Mouse (Mus musculus): ENCODE measurements around the gene Axin2.
"Not testable (repeated sequence)": the region's sequence is repeated elsewhere in the genome, so short reads cannot be mapped to it uniquely, and the experiment has no call there.

Gene Axin2

DNA sequence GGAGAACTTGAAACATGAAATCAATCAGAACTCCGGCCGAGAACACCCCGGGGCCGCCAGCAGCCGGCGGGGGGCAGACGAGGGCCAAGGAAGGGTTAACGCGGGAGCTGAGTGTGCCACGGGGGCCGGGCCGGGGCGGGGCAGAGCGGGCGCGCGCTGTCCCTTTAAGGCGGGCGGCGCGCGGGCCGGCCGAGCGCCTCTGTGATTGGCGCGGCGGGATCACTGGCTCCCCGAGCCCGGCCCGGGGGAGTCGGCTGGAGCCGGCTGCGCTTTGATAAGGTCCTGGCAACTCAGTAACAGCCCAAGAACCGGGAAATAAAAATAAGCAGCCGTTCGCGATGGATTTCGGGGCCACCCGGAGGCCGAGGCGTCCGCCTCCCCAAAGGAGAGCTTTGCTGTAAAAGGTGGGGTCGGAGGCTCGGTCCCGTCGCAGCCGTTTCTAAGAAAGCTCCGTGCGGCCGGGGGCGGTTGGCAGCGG is at the start of gene Axin2:
Gene Axin2 (plus strand): TSS at position 192 of the 478 bp plus-strand sequence.
- DNase-seq (ENCODE audit: low spot score in 2 of 2), result peak; percentile 89 to 90

DNA sequence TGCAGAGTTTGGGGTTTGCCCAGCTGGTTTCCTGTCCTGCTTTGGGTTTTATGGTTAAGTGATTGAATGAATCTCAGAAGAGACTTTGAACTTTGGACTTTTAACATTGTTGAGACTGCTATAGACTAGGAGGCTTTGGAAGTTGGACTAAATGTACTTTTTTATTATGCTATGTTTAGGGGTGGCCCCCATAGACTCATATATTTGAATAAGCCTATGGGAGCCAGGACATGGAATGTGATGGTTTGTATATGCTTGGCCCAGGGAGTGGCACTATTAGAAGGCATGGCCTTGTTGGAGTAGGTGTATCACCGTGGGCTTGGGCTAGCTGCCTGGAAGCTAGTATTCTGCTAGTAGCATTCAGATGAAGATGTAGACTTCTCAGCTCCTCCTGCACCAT is 48.9 kb upstream of the Axin2 start:
- not testable (repeated sequence) for DNase-seq (ENCODE audit: low spot score in 2 of 2)

DNA sequence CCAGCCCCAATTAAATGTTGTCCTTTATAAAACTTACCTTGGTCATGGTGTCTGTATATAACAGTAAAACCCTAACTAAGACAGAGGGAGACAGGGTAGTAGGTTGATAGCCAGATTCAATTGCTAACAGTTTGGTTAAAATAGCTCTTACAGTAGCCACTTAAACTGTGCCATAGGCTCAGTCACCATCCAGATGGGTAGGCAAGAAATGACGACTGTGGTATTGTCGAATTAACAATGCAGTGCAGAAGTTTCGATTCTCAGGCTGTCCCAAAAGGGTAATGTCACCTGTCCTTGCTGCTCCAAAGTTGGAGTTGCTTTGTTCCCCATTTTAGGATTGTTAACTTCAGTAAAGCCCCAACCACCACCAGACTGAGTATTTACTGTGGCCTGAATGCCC is 48.4 kb upstream of the Axin2 start:
- no peak for DNase-seq (ENCODE audit: low spot score in 2 of 2)

DNA sequence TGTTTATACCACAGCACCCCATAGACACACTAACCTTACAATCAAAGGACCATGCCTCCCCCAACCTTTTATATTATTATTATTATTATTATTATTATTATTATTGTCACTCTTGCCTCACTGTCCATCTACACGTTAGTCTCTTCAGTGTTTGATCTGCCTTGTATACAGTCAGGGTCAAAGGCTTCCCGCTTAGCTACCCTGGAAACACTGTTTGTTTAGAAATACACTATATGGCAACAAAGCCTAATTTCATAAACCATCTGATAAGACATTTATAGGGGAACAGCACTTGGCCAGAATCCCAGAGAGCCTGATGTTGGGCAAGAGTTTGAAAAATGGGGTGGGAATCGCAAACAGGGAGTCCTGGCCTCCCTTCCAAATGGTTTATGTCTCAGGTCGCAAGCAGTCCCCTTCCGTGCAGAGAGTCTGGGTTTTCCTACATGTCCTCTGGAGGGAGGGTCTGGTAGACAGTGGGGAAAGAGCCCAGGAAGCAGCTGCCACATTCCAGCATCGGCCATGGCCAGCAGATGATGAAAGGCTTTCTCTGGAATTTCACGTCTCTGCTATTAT is 43.4 kb upstream of the Axin2 start:
- no peak for DNase-seq (ENCODE audit: low spot score in 2 of 2)

DNA sequence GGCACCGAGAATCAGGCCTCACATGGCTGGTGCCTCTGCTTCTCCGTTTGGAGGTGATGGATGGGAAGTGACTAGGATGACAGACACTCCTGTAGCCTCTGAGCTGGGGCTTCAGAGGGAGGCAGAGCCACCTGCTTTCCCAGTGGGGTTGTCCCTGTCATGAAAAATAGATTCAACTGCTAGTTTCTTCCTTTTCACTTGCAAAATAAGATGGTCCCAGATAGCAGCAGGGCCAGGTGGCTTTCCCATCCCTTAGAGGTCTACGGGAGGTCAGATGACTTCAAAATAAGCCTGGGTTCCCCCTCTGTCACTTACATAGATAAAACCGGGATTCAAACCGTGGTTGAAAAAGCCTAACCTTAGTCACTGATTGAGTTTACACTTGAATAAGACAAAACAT is 42.6 kb upstream of the Axin2 start:
- no peak for DNase-seq (ENCODE audit: low spot score in 2 of 2)

DNA sequence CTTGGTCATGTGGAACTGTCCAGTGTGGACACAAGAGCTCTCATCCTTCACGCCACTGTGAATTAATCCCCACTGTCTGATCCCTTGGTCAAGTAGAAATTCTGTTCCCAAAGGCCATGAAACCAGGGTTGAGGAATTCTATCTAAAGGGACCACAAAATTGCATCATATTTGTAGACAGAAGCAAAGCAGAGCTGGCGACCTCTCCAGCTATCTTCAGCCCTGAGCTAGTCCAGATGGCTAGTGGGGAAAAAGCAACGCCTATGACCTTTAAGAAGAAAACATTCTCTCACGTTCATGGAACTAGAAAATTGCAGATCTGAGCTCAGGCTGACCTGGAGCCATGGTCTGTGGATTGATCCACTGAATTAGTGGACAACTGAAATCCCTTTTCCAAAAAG is 39.6 kb upstream of the Axin2 start:
- peak; percentile 59 to 65 for DNase-seq (ENCODE audit: low spot score in 2 of 2)

DNA sequence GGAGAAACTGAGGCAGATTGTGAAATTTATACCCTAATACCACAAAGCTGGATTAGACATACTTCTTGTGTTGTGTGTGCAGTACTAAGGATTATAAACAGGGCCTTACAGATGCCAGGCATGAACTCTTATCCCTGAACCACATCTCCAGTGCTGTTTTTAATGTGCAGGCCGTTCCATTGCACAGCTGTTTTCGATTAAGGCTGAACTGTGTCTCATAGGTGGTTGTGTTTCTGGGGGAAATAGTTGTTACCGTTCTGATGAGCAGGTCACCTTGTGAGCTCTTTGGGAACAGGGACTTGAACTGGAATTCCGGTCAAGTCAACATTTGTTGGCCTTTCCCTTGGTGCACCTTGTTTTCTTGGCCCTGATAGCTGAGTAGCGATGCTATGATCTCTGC is 38.5 kb upstream of the Axin2 start:
- no peak for DNase-seq (ENCODE audit: low spot score in 2 of 2)

DNA sequence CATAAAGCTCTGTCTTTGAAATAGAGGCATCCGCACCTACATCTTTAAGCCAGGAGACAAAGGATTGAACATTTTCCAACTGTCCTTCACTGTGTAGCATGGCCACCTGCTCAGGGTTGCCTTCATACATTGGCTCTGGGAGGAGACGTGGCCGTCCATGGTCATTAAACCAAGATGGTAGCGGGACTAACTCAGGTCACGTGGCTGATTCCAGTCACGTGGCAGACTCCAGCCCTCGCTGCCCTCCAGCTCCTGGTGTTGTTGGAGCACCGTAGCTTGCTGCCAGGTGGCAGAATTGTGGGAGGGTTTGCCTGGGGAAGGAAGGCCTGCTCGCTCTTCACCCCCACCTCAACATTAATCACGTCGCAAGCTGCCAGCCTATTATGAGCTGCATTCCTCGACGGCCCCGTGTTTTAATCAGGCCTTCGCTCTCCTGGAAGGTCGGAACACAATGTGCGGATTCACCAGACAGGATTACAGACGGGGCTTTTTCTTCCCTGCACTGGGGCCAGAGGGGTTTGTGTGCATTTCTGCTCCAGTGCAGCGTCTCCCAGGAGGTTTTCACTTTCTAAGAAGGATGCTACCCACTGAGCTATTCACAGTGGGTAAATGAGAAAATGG is 34.8 kb upstream of the Axin2 start:
- DNase-seq (ENCODE audit: low spot score in 2 of 2), result no peak

DNA sequence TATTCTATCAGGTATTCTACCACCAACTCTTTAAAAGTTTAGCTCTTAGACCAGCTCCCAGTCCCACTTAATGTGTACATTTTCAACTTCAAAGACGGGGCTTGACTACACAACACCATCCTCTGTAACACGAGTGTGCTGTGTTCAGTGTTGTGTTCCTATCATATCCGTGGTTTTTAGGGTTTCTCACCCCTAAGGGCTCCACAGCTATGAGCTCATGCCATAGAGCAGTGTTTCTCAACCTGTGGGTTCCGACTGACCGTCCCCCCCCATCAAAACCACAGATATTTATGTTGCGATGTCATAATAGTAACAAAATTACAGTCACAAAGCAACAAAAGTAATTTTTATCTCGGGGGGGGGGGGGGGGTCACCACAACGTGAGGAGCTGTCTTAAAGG is 34.1 kb upstream of the Axin2 start:
- no peak for DNase-seq (ENCODE audit: low spot score in 2 of 2)

DNA sequence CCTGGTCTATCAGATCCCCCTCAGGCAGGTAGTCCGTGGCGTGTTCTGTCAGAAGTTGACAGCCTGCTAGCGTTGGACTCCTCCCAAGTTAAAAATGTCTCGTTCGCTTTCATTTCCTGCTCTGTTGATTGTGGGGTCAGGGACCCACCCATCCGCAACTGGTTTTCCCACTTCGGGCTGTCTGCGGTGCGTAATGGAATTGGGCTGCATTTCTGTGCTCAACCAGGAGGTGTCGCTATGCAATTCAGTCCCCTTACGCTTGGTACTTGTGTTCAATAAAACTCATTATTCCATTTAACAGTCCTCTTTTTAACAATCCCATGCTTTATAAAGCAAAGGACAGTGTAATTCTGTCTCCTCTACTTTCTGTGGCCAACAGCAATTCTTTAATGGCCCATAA is 31.0 kb upstream of the Axin2 start:
- peak; percentile 12 to 23 for DNase-seq (ENCODE audit: low spot score in 2 of 2)

DNA sequence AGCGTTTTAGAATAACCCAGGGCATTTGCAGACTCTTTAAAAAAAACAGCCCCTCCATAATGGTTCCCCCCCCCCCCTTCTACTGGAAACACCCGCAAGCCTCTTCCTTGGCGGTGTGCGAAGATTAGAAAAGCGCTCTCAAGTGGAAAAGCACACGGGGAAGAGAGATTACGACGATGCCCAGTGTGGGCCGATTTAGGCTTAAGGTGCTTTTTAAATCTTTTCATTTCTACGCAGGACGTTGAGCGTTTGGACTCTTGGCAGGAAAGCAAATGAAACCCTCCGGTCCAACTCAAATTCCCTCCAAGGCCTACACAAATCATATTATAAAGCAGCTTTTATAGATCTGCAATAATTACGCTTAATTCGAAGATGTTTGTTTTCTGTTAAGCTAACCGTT is 29.6 kb upstream of the Axin2 start:
- no peak for DNase-seq (ENCODE audit: low spot score in 2 of 2)

DNA sequence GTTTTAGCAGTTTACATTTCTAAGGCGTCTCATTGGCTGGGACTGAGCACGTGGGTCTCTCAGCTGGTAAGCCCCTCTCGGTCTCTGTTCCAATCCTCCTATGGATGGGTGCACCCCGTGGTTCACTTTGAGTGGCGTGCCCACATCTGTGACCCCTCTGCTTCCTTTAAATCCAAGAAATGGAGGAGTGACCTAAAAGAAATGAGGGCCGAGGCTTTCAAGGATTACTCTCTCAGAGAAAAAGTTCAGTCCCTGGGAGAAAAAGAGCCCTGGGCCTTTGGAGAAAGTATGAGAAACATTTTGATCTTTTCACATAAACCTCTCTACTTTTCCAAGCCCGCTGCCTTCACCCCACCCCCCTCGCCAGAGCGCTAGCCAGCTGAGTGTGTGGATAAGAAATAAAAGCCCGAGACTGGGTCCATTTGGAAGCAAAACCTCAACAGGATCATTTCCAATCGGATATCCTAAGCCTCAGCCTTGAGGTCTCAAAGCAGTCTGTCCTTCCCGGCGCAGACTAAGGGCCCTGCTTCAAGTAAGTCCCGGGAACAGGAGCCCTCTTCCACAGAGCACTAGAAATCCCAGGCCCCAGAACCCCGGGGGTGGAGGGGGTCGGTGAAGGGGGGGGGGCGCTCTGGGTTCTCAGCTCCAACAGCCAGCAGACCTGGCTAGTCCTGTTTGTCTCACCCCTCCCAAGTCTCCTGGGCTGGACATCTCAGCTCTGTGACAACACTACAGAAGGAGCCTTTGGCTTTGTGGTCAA is 28.9 kb upstream of the Axin2 start:
- peak; percentile 58 to 62 for DNase-seq (ENCODE audit: low spot score in 2 of 2)

DNA sequence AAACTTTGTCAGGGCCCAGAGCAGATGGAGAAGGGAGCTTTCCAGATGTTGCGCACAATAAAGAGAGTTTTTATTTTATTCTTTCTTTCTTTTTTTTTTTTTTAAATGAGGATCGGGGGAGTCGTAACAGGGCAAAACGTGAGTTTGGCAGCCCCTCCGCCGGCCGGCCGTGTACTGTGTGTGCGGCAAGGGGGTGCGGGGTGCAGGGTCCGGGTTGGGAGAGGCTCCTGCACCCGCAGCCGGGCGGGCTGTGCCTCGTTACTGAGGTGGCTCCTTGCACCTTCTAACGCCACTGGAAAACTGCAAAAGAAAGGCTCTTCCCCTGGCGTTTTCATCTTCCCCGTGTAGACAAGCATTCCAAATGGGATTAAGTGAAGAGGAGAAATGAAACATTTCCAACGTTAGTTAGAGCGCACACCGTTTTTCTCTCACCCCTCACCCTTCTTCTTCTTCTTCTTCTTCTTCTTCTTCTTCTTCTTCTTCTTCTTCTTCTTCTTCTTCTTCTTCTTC is 28.2 kb upstream of the Axin2 start:
- DNase-seq (ENCODE audit: low spot score in 2 of 2), result no peak

DNA sequence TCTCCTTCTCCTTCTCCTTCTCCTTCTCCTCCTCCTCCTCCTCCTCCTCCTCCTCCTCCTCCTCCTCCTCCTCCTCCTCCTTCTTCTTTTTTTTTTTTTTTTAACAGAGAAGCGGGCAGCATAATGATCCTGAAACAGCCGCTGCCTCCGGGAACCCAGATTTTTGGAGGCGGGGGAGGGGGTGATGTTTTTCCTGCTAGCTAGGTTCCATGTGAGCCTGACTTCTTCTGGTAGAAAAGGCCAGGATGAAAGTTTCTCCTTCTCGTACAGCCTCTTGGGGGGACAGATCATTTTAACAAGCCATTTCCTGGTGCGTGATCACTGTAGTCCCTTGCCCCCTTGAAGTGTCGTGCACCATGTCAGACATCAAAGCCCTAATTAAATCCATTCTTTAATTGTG is 27.7 kb upstream of the Axin2 start:
- DNase-seq (ENCODE audit: low spot score in 2 of 2), result no peak

DNA sequence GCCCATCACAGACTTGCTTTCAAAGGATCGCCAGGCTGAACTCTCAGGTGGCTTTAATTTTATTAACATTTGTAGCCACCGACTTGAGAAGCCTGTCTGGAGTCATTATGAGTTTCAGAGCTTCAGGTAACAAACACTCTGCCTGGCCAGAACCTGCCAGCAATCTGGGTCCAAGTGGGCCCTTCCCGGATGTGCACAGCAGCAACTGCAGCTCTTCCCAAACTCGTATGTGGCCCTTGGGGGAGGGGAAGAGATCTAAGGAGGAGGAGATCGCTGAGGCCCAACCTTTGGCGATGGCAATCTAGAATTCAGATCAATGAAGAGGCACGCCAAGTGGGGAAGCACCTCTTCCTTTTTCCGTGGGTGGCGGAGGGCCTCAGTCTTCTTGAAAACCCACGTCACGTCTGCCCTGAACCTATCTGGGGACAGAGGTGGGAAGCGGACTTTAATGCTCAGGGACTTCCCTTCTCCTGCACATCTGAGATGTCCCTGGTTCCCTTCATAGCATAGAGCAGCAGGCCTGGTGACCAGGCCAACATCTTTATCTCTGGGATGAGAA is 26.8 kb upstream of the Axin2 start:
- DNase-seq (ENCODE audit: low spot score in 2 of 2), result no peak

DNA sequence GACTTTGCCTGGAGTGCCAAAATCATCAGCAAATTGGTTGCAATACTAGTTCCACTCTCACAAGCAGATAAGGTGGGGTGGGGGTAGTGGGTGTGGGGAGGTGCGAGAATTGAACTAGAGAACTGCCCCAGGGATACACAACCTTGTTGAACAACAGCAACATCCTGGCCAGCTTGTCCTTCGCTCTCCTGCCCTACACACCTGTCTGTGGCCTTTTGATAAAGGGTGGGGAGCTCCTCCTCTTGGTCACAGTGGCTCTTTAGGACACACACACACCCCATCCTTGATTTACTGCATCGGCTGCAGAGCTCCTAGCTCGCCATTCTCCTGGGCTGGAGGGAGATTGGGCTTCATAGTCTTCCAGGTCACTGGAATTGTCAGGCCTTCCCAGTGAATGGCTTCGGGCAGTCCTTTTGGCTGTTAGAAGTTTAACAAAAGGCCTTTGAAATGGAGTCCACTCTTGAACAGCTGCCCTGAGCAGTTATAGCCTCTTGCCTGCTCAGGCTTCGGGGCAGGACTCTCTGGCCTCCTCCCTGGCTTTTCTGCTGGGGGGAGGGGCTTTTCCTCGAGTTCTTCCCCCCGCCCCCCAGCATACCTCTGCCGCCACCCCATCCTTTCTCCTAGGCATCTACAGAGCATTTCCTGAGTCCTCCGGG is 26.2 kb upstream of the Axin2 start:
- DNase-seq (ENCODE audit: low spot score in 2 of 2), result no peak

DNA sequence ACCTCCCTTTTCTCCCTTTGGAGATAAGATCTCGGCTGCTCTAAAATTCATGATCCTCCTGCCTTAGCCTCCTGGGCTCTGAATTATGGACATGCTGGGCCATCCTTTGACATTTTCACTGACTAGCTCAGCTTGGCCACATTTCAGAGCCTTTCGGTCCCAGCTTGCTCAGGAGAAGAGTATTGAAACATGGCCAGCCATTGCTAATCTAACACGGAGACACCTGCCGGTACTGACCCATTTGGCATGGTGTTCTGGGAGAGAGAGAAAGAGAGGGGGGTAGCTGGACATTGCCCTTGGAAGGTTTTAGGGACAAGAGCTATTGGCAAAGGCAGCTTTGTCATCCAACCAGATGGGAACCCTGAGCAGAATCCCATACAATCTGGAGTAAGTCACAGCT is 23.1 kb upstream of the Axin2 start:
- DNase-seq (ENCODE audit: low spot score in 2 of 2), result no peak

DNA sequence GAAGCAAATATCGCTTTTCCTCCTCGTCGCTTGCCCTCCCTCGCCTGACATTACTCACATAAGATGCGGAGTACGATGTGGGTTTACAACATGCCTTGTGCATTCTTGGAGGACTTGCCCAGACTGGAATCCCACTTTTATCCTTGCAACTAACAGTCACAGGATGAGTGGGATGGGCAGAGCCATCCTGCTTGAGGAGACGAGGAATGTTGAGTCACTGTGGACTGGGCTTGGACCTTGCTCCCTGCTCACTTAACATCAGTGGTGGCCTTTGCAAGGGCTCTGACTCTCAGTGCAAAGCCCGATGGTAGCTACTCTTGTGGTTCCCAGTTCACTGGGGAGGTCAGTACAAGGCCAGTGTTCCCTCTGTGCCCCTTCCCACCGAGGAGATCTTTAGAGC is 22.1 kb upstream of the Axin2 start:
- no peak for DNase-seq (ENCODE audit: low spot score in 2 of 2)

DNA sequence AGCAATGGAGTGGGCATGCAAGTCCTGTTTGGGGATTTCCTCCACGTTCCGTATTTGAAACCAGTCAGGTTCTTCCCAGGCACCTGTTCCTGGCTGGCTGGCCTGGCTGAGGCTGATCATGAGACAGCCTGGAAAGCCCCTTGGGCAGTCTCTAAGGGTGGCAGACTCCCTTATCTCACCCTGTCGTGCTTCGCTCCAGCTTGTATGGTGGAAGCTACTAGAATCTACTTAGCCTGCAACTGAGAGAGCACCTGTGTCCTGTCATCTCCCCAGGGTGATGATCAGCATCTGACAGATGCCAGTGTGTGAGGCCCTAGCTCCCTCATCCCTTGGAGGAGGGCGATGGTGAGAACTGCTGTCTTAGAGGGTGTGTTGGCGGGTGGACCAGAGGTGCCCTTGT is 21.7 kb upstream of the Axin2 start:
- DNase-seq (ENCODE audit: low spot score in 2 of 2), result no peak

DNA sequence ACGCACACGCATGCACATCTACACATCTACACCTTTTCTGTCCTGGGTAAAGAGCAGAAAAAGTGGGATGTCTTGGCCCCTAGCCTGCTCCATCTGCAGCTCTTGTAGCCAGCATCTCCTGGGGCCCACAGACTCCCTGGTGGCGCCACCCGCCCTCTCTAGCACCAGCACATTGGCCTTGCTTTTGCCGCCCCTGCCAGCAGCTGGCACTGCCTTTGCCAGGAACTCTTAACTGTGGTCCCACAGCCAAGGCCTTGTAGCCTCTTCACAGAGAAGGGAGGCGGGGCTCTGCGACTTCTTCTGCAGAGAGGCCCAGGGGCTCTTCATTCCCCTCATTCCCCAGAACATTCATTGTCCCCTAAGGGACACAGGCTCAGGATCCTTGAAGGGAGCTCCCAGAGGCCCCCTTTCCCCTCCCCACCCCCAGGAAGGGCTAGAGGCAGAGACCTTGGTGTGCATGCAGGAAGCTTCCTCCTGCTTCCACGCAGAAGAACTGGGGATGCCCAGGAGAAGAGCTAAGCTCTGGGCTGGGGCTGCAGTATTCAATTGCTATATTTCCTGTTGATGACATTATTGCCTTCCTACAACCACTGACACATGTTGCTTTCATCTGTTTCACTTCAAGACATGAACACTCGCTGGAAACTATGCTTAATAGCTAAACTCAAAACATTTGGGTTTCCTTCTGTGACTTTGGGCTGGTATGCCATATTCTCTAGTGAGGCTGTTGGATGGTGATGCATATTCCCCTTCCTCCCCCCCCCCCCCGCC is 19.2 kb upstream of the Axin2 start:
- DNase-seq (ENCODE audit: low spot score in 2 of 2), result peak in 1 of 2 experiments; percentile 39

DNA sequence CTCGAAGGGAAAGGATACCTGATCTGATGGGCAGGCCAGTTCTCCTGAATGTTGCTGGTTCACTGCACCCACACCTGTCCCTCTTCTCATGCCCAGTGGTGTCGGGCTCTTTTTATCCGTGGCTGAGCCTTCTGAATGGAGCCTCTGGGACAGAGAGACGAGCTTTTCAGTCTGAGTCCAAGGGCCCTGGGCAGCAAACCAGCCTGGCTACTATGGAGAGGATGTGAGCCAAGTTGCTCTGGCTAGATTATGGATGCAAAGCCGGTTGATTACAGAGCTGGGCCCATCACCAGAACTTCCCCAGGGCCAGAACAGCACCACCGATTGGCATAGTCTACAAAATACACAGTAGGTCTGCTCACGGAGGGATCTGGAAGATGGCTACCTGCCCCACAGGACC is 18.5 kb upstream of the Axin2 start:
- no peak for DNase-seq (ENCODE audit: low spot score in 2 of 2)
